Mouse (Mus musculus): ENCODE results near the gene Csn3. TPM values are rescaled to one million over a fixed set of nuclear protein-coding genes. Genes with fewer than 3 reads are reported as not detected.

Csn3 gene
- polyA plus RNA-seq (2014; fragmentation: Nextera tagmentation; extraction: Ambion mirVana), result not detected in 2 replicates

DNA sequence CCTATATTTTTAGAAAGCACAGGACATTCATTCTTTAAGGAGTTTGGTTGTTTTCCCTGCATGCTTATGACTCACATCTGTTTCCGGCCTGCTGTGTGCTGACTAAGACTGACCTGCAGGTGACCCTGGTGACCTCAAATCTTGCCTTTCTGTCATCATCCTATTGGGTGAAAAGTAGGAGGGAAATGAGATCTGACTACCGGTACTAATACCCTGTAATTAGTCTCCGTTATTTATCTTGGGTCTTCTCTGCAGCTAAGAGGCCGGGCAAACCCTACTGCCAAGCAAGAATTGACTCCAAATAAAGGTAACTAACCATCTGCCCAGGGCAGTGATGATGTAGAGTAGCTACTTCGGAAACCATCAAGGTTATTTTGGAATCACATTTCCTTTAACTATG lies at the start of gene Csn3:
Gene Csn3 (plus strand): TSS at position 208 of the 400 bp plus-strand sequence.
- DNase-seq (ENCODE audit: low spot score) (no peak), ATAC-seq (replicated peaks; ENCODE audit: low FRiP score) (no peak)
- 24% methylated on average over 5 of the region's 5 CpGs for WGBS

DNA sequence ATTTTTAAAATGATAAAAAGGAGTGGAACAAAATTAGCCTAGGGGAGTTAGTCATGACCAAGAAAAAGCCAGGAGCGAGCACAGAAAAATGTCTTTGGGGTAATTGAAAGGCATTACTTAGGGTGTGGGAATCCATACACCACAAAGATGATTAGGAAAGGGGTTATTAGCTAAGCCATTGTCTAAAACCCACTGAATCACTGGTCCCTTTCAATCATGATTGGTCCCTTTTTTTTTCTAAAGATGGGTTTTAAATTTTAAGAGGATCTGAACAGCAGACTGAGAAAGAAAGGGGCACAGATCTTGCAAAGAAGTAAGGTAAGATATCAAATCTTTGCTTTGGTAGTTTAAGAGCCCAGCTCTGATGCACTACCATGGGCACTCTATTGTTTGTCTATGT lies 40.6 kb upstream of the Csn3 start, which contains the start of gene Odam:
Gene Odam (plus strand): TSS at position 301 of the 400 bp plus-strand sequence.
- Histone ChIP-seq H3K27ac (ENCODE audit: low read depth, low read length) (no peak within 1 kb of the TSS), H3K36me3 (ENCODE audit: control insufficient read depth, insufficient read depth, low read length) (no peaks in the 10 kb centered on the region), H3K4me3 (ENCODE audit: low read depth, low read length) (no peak within 1 kb of the TSS), H3K4me1 (replicated peaks; ENCODE audit: control insufficient read depth, insufficient read depth, low read length) (no peaks in the 10 kb centered on the region), H3K9ac (ENCODE audit: low read length) (no peak within 1 kb of the TSS), H3K4me2 (ENCODE audit: low read depth, low read length, severe bottlenecking) (no peak within 1 kb of the TSS), H3K9me3 (ENCODE audit: control insufficient read depth, low read length) (no peaks in the 10 kb centered on the region), H3K27me3 (ENCODE audit: control insufficient read depth, insufficient read depth, low read length) (no peaks in the 10 kb centered on the region)
- DNase-seq (ENCODE audit: low spot score), result no peak
- 67% methylated on average over 1 of the region's 1 CpGs for WGBS
- ATAC-seq (replicated peaks; ENCODE audit: low FRiP score), result no peak

More for the DNA sequence above, at the start of gene Csn3:
- no peaks in the 10 kb centered on the region for H3K9me3 ChIP-seq (ENCODE audit: control insufficient read depth, low read length)
- no peaks in the 10 kb centered on the region for H3K27me3 ChIP-seq (ENCODE audit: control insufficient read depth, insufficient read depth, low read length)
- no peak within 1 kb of the TSS for H3K9ac ChIP-seq (ENCODE audit: low read length)
- no peak within 1 kb of the TSS for H3K4me3 ChIP-seq (ENCODE audit: low read depth, low read length)
- no peak within 1 kb of the TSS for H3K27ac ChIP-seq (ENCODE audit: low read depth, low read length)
- no peaks in the 10 kb centered on the region for H3K36me3 ChIP-seq (ENCODE audit: control insufficient read depth, insufficient read depth, low read length)
- no peaks in the 10 kb centered on the region for H3K4me1 ChIP-seq (replicated peaks; ENCODE audit: control insufficient read depth, insufficient read depth, low read length)
- no peak within 1 kb of the TSS for H3K4me2 ChIP-seq (ENCODE audit: low read depth, low read length, severe bottlenecking)

DNA sequence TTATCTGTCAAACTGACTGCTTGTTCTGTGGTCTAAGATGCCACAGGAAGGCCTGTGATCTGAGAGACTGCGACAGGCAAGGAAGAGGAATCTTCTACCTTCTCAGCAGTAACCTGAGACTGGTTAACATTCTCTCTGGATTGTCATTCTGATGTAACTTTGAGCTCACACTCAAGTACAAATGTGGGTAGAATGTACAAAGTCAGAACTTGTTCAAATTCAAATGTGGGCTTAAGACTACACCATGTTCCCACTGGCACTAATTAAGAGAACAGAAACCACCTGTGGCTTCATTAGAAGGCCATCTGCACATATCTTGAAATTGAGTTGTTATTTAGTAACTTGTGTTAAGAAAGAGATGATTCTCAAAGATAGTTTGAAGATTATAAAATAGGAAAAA lies 6.2 kb downstream of the Csn3 start:
- 57% methylated on average over 1 of the region's 1 CpGs for WGBS
- no peaks in the 10 kb centered on the region for H3K36me3 ChIP-seq (ENCODE audit: control insufficient read depth, insufficient read depth, low read length)

DNA sequence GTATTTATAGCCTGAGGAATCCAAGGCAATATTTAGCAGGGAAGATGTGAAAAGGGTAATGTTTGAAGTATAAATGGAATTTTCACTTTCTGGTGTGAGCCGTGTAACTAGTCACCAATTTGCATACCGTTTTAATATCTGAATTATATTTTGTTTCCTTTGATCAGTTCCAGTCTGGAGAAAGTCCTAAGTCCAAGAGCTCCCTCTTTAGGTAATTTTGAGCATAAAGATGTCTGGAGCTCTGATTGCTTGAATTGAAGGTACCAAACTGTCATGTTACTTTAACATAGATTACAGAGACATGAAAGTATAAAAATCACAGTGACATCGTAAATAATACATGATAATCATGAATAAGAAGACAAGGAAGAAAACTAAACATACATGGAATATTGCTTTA lies 15.4 kb downstream of the Csn3 start:
- no peaks in the 10 kb centered on the region for H3K36me3 ChIP-seq (ENCODE audit: control insufficient read depth, insufficient read depth, low read length)
- H3K27ac ChIP-seq (ENCODE audit: low read depth, low read length), result no peak overlapping the region
- 60% methylated on average over 3 of the region's 3 CpGs for WGBS
- ATAC-seq (replicated peaks; ENCODE audit: low FRiP score), result no peak
- no peaks in the 10 kb centered on the region for H3K9me3 ChIP-seq (ENCODE audit: control insufficient read depth, low read length)
- no peak overlapping the region for H3K4me2 ChIP-seq (ENCODE audit: low read depth, low read length, severe bottlenecking)
- no peak for DNase-seq (ENCODE audit: low spot score)
- no peaks in the 10 kb centered on the region for H3K4me1 ChIP-seq (replicated peaks; ENCODE audit: control insufficient read depth, insufficient read depth, low read length)
- no peak overlapping the region for H3K4me3 ChIP-seq (ENCODE audit: low read depth, low read length)
- no peak overlapping the region for H3K9ac ChIP-seq (ENCODE audit: low read length)
- no peaks in the 10 kb centered on the region for H3K27me3 ChIP-seq (ENCODE audit: control insufficient read depth, insufficient read depth, low read length)

More for the DNA sequence above, 6.2 kb downstream of the Csn3 start:
- ATAC-seq (replicated peaks; ENCODE audit: low FRiP score) (no peak), DNase-seq (ENCODE audit: low spot score) (no peak)
- no peaks in the 10 kb centered on the region for H3K9me3 ChIP-seq (ENCODE audit: control insufficient read depth, low read length)
- no peak overlapping the region for H3K9ac ChIP-seq (ENCODE audit: low read length)
- no peaks in the 10 kb centered on the region for H3K27me3 ChIP-seq (ENCODE audit: control insufficient read depth, insufficient read depth, low read length)
- no peaks in the 10 kb centered on the region for H3K4me1 ChIP-seq (replicated peaks; ENCODE audit: control insufficient read depth, insufficient read depth, low read length)
- no peak overlapping the region for H3K27ac ChIP-seq (ENCODE audit: low read depth, low read length)
- H3K4me3 ChIP-seq (ENCODE audit: low read depth, low read length), result no peak overlapping the region
- H3K4me2 ChIP-seq (ENCODE audit: low read depth, low read length, severe bottlenecking), result no peak overlapping the region

DNA sequence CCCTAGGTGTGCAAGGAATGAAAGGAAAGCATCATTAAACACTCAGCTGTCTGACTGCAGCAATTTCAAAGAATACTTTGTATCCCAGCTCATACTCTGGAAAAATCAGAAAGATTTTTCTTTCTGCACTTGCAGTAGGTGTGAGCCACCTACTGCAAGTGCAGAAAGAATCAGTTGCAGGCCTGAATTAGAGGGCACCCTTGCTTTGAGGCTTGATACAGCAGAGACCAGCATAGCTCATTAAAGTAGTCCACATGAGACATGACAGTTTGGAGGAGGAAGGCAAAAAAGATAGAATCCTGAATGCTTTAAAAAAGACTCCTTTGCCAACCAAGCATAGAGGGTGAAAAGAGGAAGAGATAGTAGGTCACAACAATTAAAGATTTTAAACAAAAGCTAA lies 17.1 kb downstream of the Csn3 start:
- no peak overlapping the region for H3K4me3 ChIP-seq (ENCODE audit: low read depth, low read length)
- no peaks in the 10 kb centered on the region for H3K36me3 ChIP-seq (ENCODE audit: control insufficient read depth, insufficient read depth, low read length)
- ATAC-seq (replicated peaks; ENCODE audit: low FRiP score), result no peak
- no peak overlapping the region for H3K4me2 ChIP-seq (ENCODE audit: low read depth, low read length, severe bottlenecking)
- no peaks in the 10 kb centered on the region for H3K27me3 ChIP-seq (ENCODE audit: control insufficient read depth, insufficient read depth, low read length)
- H3K4me1 ChIP-seq (replicated peaks; ENCODE audit: control insufficient read depth, insufficient read depth, low read length), result no peaks in the 10 kb centered on the region
- no peak overlapping the region for H3K9ac ChIP-seq (ENCODE audit: low read length)
- H3K9me3 ChIP-seq (ENCODE audit: control insufficient read depth, low read length), result no peaks in the 10 kb centered on the region
- H3K27ac ChIP-seq (ENCODE audit: low read depth, low read length), result no peak overlapping the region
- no peak for DNase-seq (ENCODE audit: low spot score)

DNA sequence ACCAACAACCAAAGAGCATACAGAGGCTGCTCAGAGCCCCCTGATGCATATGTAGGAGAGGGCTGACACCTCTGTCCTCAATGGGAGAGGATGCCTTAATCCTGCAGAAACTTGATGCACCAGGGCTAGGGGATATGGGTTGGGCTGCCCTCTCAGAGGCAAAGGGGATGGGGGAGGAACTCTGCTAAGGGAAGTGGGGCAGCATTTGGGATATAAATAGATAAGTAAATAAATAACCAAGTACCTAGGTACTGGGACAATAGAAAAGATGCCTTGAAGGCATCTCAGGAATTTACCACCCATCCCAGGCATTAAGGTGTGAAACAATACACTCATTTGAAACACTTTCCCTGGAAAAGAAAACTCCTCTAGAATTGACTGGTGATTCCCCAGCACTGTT lies 26.5 kb downstream of the Csn3 start:
- Histone ChIP-seq H3K4me1 (replicated peaks; ENCODE audit: control insufficient read depth, insufficient read depth, low read length) (no peaks in the 10 kb centered on the region), H3K9ac (ENCODE audit: low read length) (no peak overlapping the region), H3K36me3 (ENCODE audit: control insufficient read depth, insufficient read depth, low read length) (no peaks in the 10 kb centered on the region), H3K27ac (ENCODE audit: low read depth, low read length) (no peak overlapping the region), H3K9me3 (ENCODE audit: control insufficient read depth, low read length) (no peaks in the 10 kb centered on the region), H3K27me3 (ENCODE audit: control insufficient read depth, insufficient read depth, low read length) (no peaks in the 10 kb centered on the region), H3K4me2 (ENCODE audit: low read depth, low read length, severe bottlenecking) (no peak overlapping the region), H3K4me3 (ENCODE audit: low read depth, low read length) (no peak overlapping the region)
- no peak for DNase-seq (ENCODE audit: low spot score)
- no peak for ATAC-seq (replicated peaks; ENCODE audit: low FRiP score)

DNA sequence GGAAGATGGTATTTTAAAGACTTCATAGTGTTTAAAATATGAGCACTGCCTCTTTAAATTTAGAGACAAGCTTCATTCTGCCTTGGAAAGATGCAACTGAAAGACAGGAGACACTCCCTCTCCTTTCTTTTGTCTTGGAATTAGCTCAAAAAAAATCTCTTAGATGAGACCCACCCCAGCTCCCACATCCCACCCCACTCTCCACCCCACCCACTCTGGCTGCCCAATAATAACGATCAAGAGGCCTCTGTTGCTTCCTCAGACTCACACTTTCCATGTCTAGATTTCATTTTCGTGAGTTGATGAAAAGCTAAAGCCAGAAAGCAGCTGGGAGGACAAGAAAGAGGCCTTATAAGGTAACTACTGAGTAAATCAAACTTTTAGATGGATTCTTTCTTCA lies 43.8 kb downstream of the Csn3 start, which contains the start of the genes 2310003L06Rik and Gm28434:
Gene 2310003L06Rik (plus strand): TSS at position 259 of the 400 bp plus-strand sequence.
Gene Gm28434 (plus strand): TSS at position 317 of the 400 bp plus-strand sequence.
- WGBS, result 77% methylated on average over 2 of the region's 2 CpGs
- ATAC-seq (replicated peaks; ENCODE audit: low FRiP score), result no peak

DNA sequence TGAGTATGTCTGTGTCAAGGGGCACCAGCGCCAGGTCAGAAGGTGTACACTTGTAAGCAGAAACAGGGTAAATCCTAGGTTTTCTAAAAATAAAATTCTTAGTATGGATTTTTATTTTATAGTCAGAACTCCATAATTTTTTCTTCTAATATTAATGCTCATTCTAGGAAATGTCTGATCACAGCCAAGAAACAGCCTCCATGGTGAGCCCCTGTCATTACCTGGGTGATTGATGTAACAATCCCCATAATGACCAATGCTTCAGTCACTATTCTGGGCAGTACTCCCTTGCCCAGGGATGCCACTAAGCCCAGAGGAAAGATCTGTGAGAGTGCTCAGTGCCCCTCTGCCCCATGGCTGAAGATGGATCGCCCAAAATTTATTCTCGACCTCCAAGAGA lies 53.8 kb downstream of the Csn3 start, which contains the start of gene Cabs1:
Gene Cabs1 (plus strand): TSS at position 301 of the 400 bp plus-strand sequence.
- Histone ChIP-seq H3K4me1 (replicated peaks; ENCODE audit: control insufficient read depth, insufficient read depth, low read length) (no peaks in the 10 kb centered on the region), H3K27ac (ENCODE audit: low read depth, low read length) (no peak within 1 kb of the TSS), H3K9ac (ENCODE audit: low read length) (no peak within 1 kb of the TSS), H3K4me2 (ENCODE audit: low read depth, low read length, severe bottlenecking) (no peak within 1 kb of the TSS), H3K4me3 (ENCODE audit: low read depth, low read length) (no peak within 1 kb of the TSS), H3K27me3 (ENCODE audit: control insufficient read depth, insufficient read depth, low read length) (no peaks in the 10 kb centered on the region), H3K36me3 (ENCODE audit: control insufficient read depth, insufficient read depth, low read length) (no peaks in the 10 kb centered on the region), H3K9me3 (ENCODE audit: control insufficient read depth, low read length) (no peaks in the 10 kb centered on the region)
- no peak for DNase-seq (ENCODE audit: low spot score)
- ATAC-seq (replicated peaks; ENCODE audit: low FRiP score), result no peak
- WGBS, result 88% methylated on average over 3 of the region's 3 CpGs

More for the DNA sequence above, 43.8 kb downstream of the Csn3 start, which contains the start of the genes 2310003L06Rik and Gm28434:
- H3K36me3 ChIP-seq (ENCODE audit: control insufficient read depth, insufficient read depth, low read length), result no peaks in the 10 kb centered on the region
- no peaks in the 10 kb centered on the region for H3K9me3 ChIP-seq (ENCODE audit: control insufficient read depth, low read length)
- no peak within 1 kb of the TSS for H3K9ac ChIP-seq (ENCODE audit: low read length)
- no peaks in the 10 kb centered on the region for H3K27me3 ChIP-seq (ENCODE audit: control insufficient read depth, insufficient read depth, low read length)
- H3K4me1 ChIP-seq (replicated peaks; ENCODE audit: control insufficient read depth, insufficient read depth, low read length), result no peaks in the 10 kb centered on the region
- H3K4me3 ChIP-seq (ENCODE audit: low read depth, low read length), result no peak within 1 kb of the TSS
- no peak within 1 kb of the TSS for H3K4me2 ChIP-seq (ENCODE audit: low read depth, low read length, severe bottlenecking)
- DNase-seq (ENCODE audit: low spot score), result no peak
- no peak within 1 kb of the TSS for H3K27ac ChIP-seq (ENCODE audit: low read depth, low read length)

Data from forebrain, embryonic 11.5 days (tissue).